Mouse (Mus musculus): ENCODE data around the gene H2-M10.4.
"Not testable (repeated sequence)": the region's sequence is repeated elsewhere in the genome, so short reads cannot be mapped to it uniquely, and the experiment has no call there.

The H2-M10.4 gene

DNA sequence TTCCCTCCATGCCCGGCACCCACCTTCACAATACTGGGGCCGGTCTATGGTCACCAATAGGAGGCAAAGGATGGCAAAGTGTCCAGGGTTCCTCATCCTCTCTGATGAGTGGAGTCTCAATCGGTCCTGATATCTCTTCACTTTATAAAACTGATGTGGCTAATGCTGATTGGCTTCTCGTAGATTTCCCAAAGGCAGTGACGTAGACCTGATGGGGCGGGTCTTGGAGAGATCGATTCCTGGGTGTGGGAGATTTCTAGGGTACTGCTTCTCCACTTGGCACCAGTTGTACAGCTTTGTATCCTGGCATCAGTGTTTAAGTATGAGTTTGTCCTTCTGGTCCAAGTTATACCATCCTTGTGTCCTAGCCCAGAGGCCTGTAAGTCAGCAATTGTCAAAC, at the start of gene H2-M10.4:
Gene H2-M10.4 (minus strand): TSS at position 101 of the 400 bp plus-strand sequence.
- DNase-seq (ENCODE audit: extremely low read depth, low read depth) = no peak

DNA sequence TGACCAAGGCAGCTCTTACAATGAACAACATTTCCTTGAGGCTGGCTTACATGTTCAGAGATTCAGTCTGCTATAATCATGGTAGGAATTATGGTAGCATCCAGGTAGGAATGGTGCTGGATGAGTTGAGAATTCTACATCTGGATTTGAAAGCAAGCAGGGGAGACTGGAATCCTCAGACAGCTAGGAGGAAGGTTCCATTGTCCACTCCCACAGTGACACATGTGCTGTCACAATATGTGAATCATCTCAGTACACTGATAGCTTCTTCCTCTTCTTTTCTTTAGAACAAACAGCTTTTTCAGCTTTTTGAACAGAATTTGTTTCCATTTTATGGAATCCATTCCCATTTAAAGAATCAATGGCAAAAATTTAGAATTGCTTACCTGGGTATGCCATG, 41.8 kb upstream of the H2-M10.4 start:
- DNase-seq (ENCODE audit: extremely low read depth, low read depth) = no peak

DNA sequence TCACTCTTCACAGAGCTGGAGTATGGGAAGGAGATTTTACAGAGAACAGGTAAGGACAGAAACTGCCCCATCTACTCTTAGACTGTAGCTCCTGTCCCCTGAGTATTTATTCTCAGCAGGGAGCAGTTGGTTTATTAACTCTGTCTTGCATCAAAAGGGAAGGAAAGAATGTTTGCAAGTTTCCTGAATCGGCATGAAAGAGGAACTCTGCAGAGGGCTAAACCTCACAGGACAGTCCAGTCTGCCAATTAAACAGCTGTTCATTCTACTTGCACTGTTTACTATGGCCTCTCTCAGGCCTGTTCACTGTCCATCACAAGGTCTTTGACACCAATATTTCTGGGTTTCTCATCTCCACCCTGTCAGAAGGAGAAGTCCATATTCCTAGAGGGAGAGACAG, 38.3 kb upstream of the H2-M10.4 start:
- no peak for DNase-seq (ENCODE audit: extremely low read depth, low read depth)

DNA sequence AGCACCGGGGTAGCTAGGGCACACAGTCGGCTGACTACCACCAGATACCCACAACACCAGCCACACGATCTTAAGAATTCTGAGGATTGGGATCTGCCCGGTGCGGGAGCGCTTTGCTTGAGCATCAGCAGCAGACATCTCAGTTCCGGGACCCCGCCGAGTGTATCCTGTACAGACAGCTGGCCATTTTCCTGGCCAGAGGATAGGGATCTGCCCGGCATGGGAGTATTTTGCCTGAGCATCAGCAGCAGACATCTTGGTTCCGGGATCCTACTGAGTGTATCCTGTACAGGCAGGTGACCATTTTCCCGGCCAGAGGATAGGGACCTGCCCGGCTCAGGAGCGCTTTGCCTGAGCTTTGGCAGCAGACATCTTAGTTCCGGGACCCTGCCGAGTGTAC, 26.0 kb upstream of the H2-M10.4 start:
- not testable (repeated sequence) for DNase-seq (ENCODE audit: extremely low read depth, low read depth)

DNA sequence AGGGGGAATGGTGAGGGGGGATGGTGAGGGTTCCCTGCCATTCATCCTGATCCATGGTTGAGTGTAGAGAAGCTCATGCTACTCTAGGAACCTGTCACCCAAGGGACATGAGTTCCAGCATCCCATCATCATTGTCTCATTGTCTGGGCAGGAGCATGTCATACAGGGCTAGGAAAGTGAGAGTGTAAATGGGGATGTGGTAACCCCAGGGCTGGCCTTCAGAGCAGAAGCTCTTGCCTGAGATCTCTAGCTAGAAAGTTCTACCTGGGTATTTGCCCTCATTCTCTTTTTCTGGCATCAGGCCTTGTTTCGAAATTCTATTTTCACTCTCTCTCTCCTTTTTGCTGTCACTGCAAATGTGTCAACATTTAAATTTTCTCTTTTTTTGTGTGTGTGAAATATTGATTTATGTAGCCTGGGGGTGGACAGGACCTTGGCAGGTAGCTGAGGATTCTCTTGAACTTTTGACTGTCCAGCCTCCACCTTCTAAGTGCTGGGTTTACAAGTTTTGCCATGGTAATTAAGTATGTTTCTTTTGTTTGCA, 24.6 kb upstream of the H2-M10.4 start:
- no peak for DNase-seq (ENCODE audit: extremely low read depth, low read depth)

DNA sequence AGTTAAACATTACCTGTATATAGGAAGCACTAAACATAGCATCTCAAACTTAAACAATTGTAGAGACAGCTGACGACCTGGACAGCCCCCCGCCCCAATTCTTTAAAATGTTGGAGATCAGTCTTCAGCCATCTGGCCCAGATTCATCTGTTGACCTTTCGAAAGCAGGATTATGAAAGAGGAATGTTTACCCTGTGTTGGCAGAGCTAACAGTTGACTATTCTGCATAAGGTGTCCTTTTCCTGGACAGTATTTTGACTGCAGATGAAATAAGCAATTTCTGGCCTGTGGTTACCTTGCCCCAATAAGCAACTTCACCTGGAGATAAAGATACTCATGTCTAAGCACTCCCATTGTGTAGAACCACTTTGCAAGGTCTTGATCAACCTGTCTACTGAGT, 21.7 kb upstream of the H2-M10.4 start:
- no peak for DNase-seq (ENCODE audit: extremely low read depth, low read depth)

DNA sequence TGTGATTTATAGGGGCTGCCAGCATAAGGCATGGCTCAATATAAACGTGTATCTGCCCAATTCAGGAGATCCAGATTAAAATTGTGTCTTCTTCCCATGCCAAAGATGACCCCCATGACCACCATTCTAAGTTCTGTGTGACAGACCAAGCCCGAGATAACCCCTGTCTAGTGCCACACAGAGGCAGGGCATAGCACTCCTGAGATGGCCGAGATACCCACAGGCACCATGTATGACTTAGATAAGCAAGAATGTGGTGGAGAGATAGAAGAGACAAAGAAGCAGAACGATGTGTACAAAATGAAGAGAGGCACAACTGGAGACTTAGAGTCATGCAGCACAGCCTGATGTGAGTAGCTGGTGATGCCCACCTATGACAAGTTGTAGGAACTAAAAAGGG, 5.9 kb downstream of the H2-M10.4 start:
- no peak for DNase-seq (ENCODE audit: extremely low read depth, low read depth)

DNA sequence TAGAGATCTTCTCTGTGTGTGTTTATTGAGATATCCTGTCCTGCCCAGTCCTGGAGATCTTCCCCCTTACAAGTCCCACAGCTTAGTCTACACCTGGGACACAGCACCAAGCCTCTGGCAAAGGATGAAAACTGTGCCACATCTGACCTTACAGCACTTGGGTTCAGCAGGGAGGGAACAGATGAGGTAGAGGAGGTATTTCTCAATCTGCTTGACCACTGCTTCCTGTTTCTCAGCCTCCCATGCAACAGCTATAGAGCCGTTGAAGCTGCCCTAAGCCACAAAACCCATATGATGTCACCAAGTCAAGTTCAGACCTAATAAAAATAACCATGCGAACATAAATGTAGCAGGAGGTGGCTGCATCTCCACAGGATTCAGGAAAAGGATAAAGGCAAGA, 30.7 kb downstream of the H2-M10.4 start:
- DNase-seq (ENCODE audit: extremely low read depth, low read depth) = no peak

DNA sequence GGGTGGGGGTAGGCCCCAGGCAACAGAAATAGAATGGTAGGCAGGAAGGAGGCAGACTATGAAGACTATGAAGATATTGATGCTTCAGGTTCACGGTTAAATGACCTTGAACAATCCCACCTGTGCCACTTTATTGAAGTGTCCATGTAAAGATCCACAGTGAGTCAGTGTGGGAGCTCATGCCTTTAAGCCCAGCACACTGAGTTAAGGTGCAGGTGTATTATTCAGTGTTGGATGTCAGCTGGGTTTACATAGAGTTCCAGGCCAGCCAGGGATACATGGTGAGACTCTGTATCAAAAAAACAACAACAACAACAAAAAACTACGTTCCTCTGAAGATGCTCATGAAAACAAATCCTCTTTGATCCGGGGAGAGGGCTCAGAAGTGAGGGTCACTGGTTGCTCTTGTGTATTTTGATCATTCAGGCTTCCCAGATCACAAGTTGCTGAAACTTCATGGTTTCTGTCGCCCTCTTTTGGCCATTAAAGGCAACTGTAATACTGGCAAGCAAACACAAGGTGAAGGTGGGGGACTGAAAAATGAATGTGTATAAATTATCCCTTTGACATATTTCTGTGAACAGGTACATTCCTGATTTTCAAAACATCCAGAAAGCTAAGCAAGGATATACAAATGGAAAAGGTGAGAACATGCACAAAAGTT, 43.9 kb downstream of the H2-M10.4 start:
- DNase-seq (ENCODE audit: extremely low read depth, low read depth) = peak; percentile 15

DNA sequence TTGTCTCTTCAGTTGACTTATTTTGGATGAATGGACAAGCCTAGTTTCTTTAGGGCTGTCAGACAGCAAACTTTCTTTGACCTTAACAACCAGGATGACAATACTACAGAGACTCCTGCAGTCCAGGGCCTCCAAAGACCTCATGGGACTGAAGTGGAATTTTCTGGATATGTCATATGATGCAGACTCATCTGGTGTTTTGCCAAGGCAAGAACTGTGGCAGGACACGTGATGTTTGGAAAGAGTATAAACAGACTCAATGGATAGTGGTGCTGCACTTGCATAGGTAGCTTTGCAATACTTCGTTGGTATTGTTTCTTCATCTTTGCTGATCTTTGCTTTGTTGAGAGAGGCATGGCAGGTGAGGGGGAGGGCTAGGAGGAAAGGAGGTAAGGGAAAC, 44.7 kb downstream of the H2-M10.4 start:
- DNase-seq (ENCODE audit: extremely low read depth, low read depth) = no peak

DNA sequence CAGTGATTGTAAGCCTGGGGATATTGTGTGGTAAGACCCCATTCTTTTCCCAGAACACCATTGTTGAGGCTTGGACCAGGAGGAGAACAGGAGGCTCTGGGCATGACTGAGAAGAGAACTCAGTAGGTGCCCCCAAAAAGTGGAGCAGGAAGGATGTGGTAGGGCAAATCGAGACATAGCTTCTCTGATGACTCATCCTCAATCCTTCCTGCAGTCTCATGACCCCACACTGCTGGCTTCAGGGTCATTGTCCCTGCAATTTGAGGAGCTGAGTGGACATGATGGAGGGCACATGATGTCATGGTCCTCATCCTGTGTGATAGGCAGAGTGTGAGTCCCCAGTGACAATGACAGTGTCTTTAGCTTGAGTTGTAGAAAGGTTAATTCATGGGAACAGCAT, 46.7 kb downstream of the H2-M10.4 start:
- DNase-seq (ENCODE audit: extremely low read depth, low read depth) = no peak

DNA sequence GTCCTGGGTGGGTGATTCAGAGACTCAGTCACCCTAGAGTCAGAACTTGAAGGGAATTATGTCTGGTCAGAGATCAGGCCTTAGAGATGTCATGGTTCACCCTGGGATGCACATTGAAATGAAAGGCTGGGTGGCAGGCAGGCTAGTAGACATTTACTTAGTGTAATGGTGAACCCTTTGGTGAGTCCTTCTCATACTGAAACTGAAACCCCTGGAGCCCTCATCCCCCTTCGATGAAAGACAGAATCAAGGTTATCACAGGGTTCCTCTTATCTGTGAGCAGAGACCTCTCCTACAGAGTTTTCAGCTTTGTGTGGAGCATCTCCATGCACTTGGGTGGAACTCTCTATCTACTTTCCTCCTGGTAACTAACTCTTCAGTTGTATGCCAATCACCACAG, 47.8 kb downstream of the H2-M10.4 start:
- no peak for DNase-seq (ENCODE audit: extremely low read depth, low read depth)
